Mouse (Mus musculus) megakaryocyte-erythroid progenitor cell, adult 5-6 weeks (primary cell): ENCODE measurements around the gene Nrip3. TPM values are rescaled to one million over a fixed set of nuclear protein-coding genes. Genes with fewer than 3 reads are reported as not detected.

ENCODE experiments used
- ATAC-seq: replicated peaks from 2 replicates; pipeline ENCODE4 v1.8.0; 2016; ENCODE audit warnings: mild to moderate bottlenecking, inconsistent platforms; ENCODE audit not compliant: severe bottlenecking, poor library complexity, low FRiP score, low TSS enrichment
- total RNA-seq, 2 experiments: library from RNA; stranded (forward) in 1 of 2; stranded (reverse) in 1 of 2; fragments of 200-1000, 215-1000 nt in 1 of 2; fragments of >200 nt in 1 of 2; fragmentation: Nextera tagmentation in 1 of 2; gene quantifications; 2 replicates each; pipeline ENCODE4 v1.2.3; 2014 to 2017

The Nrip3 gene
- total RNA-seq, 2 experiments from 2014 or later: not detected

- ATAC-seq: no peak
These were observed 69.6 kb downstream of the Nrip3 start for GRCm38 (mm10) chr7:109712198-109712597.

GRCm38 (mm10) chr7:109710069-109710468, 71.8 kb downstream of the Nrip3 start:
- ATAC-seq: no peak

GRCm38 (mm10) chr7:109708961-109709382, 72.9 kb downstream of the Nrip3 start:
- no peak for ATAC-seq

Other genes with a start within 250 kb of the Nrip3 start
- gene St5, start 78.4 kb downstream of the Nrip3 start, total RNA-seq (2014; fragmentation: Nextera tagmentation): 8.5 and 16.1 TPM in 2 replicates
- gene St5, start 78.4 kb downstream of the Nrip3 start, total RNA-seq (2017): 6.5 and 12.5 TPM in 2 replicates
- 40.8 and 50.5 TPM in 2 replicates for gene Akip1, start 78.3 kb downstream of the Nrip3 start, total RNA-seq (2014; fragmentation: Nextera tagmentation)
- 35.3 and 43.5 TPM in 2 replicates for gene Akip1, start 78.3 kb downstream of the Nrip3 start, total RNA-seq (2017)
- gene BC051019, start 58.2 kb downstream of the Nrip3 start, total RNA-seq (2014; fragmentation: Nextera tagmentation): not detected in 2 replicates
- not detected in 2 replicates for gene BC051019, start 58.2 kb downstream of the Nrip3 start, total RNA-seq (2017)
- not detected in 2 replicates for gene Ascl3, start 50.3 kb downstream of the Nrip3 start, total RNA-seq (2014; fragmentation: Nextera tagmentation)
- gene Ascl3, start 50.3 kb downstream of the Nrip3 start, total RNA-seq (2017): 2.1 TPM in 1 of 2 replicates, not detected in the other
- 24.3 and 26.4 TPM in 2 replicates for gene Tmem9b, start 29.1 kb downstream of the Nrip3 start, total RNA-seq (2014; fragmentation: Nextera tagmentation)
- 16.2 and 24.6 TPM in 2 replicates for gene Tmem9b, start 29.1 kb downstream of the Nrip3 start, total RNA-seq (2017)
- not detected in 2 replicates for gene Scube2, start 83.7 kb upstream of the Nrip3 start, total RNA-seq (2014; fragmentation: Nextera tagmentation)
- not detected in 2 replicates for gene Scube2, start 83.7 kb upstream of the Nrip3 start, total RNA-seq (2017)
- 46.2 and 48.5 TPM in 2 replicates for gene Dennd5a, start 178.4 kb upstream of the Nrip3 start, total RNA-seq (2014; fragmentation: Nextera tagmentation)
- gene Dennd5a, start 178.4 kb upstream of the Nrip3 start, total RNA-seq (2017): 41.6 and 54.4 TPM in 2 replicates
- 42.8 and 47.7 TPM in 2 replicates for gene Tmem41b, start 204.9 kb upstream of the Nrip3 start, total RNA-seq (2014; fragmentation: Nextera tagmentation)
- 42.9 and 59.7 TPM in 2 replicates for gene Tmem41b, start 204.9 kb upstream of the Nrip3 start, total RNA-seq (2017)
- 96.2 and 126 TPM in 2 replicates for gene Ipo7, start 236.2 kb upstream of the Nrip3 start, total RNA-seq (2014; fragmentation: Nextera tagmentation)
- gene Ipo7, start 236.2 kb upstream of the Nrip3 start, total RNA-seq (2017): 252 and 297 TPM in 2 replicates